Mouse (Mus musculus) yolk sac, embryonic 10.5 days (tissue): ENCODE measurements around the gene Prcd.
A peak's percentile ranks its signal among the peaks of the same experiment; 100 is the strongest.

Source experiments
- DNase-seq: peaks from one replicate; pipeline ENCODE4 v3.0.0-alpha.2; 2017; ENCODE audit warnings: low spot score

The Prcd gene

GRCm38 (mm10) chr11:116669787-116670365, 16.5 kb downstream of the Prcd start:
- DNase-seq, result peak; percentile 32

GRCm38 (mm10) chr11:116670386-116670785, 17.1 kb downstream of the Prcd start:
- DNase-seq, result no peak

GRCm38 (mm10) chr11:116671112-116671844, 17.9 kb downstream of the Prcd start:
- peak; percentile 96 for DNase-seq

GRCm38 (mm10) chr11:116671845-116672434, 18.6 kb downstream of the Prcd start:
- DNase-seq, result no peak

GRCm38 (mm10) chr11:116672595-116672994, 19.3 kb downstream of the Prcd start:
- peak; percentile 51 for DNase-seq

GRCm38 (mm10) chr11:116673410-116673809, 20.1 kb downstream of the Prcd start:
- DNase-seq, result no peak

- DNase-seq, result no peak
Observed at GRCm38 (mm10) chr11:116674616-116675379, 21.5 kb downstream of the Prcd start.

- peak; percentile 58 for DNase-seq
Observed at GRCm38 (mm10) chr11:116675429-116675828, 22.1 kb downstream of the Prcd start.

GRCm38 (mm10) chr11:116676175-116676976, 23.0 kb downstream of the Prcd start:
- DNase-seq, result no peak

- DNase-seq, result no peak
Observed at GRCm38 (mm10) chr11:116677711-116678441, 24.5 kb downstream of the Prcd start.

GRCm38 (mm10) chr11:116679148-116679547, 25.8 kb downstream of the Prcd start:
- no peak for DNase-seq

GRCm38 (mm10) chr11:116680321-116681091, 27.2 kb downstream of the Prcd start:
- no peak for DNase-seq

GRCm38 (mm10) chr11:116681147-116681546, 27.8 kb downstream of the Prcd start:
- DNase-seq, result no peak

- DNase-seq, result peak; percentile 74
Observed at GRCm38 (mm10) chr11:116682501-116683144, 29.3 kb downstream of the Prcd start.

GRCm38 (mm10) chr11:116683777-116684176, 30.4 kb downstream of the Prcd start:
- DNase-seq, result peak; percentile 60

GRCm38 (mm10) chr11:116685729-116686128, 32.4 kb downstream of the Prcd start:
- DNase-seq, result no peak

- DNase-seq, result no peak
Observed at GRCm38 (mm10) chr11:116687897-116688296, 34.6 kb downstream of the Prcd start.

- DNase-seq, result no peak
Observed at GRCm38 (mm10) chr11:116689622-116690021, 36.3 kb downstream of the Prcd start.

GRCm38 (mm10) chr11:116690701-116691575, 37.6 kb downstream of the Prcd start:
- DNase-seq, result peak; percentile 83
